Mouse (Mus musculus) midbrain, postnatal 0 days (tissue): Measurements from ENCODE around the gene Calcr. TPM values are rescaled to one million over a fixed set of nuclear protein-coding genes. Genes with fewer than 3 reads are reported as not detected.
A peak's percentile ranks its signal among the peaks of the same experiment; 100 is the strongest.

Source experiments
- ATAC-seq: fragments of 200-750 bp; cut with Nextera tagmentation; 2 replicates; pipeline ENCODE4 v1.8.0; 2017; ENCODE audit warnings: moderate number of reproducible peaks, mild to moderate bottlenecking, moderate TSS enrichment, moderate library complexity; ENCODE audit not compliant: low FRiP score
- DNase-seq: peaks from one replicate; pipeline ENCODE4 v3.0.0-alpha.2; 2015; ENCODE audit warnings: low spot score
- H3K27ac ChIP-seq: fragments of 300-500 bp; sonication (generic); 2 replicates; pipeline ENCODE4 v1.5.1; 2014; ENCODE audit warnings: low read depth, mild to moderate bottlenecking, low read length, mixed read lengths
- H3K27me3 ChIP-seq: fragments of 300-500 bp; sonication (generic); 2 replicates; pipeline ENCODE4 v1.6.1; 2014; ENCODE audit warnings: low read length, control low read depth, mixed read lengths; ENCODE audit not compliant: insufficient read depth
- H3K36me3 ChIP-seq: fragments of 300-500 bp; sonication (generic); 2 replicates; pipeline ENCODE4 v1.6.1; 2014; ENCODE audit warnings: low read length, control low read depth, mixed read lengths; ENCODE audit not compliant: insufficient read depth
- H3K4me1 ChIP-seq: fragments of 300-500 bp; sonication (generic); 2 replicates; pipeline ENCODE4 v1.6.1; 2014; ENCODE audit warnings: mild to moderate bottlenecking, control low read depth, antibody characterized with exemption, low read length, mixed read lengths; ENCODE audit not compliant: insufficient read depth
- H3K4me2 ChIP-seq: fragments of 300-500 bp; sonication (generic); 2 replicates; pipeline ENCODE4 v1.6.1; 2014; ENCODE audit warnings: low read depth, mild to moderate bottlenecking, low read length, mixed read lengths; ENCODE audit not compliant: poor library complexity, severe bottlenecking
- H3K4me3 ChIP-seq: fragments of 300-500 bp; sonication (generic); 2 replicates; pipeline ENCODE4 v1.5.1; 2014; ENCODE audit warnings: low read depth, mild to moderate bottlenecking, low read length, moderate library complexity
- H3K9ac ChIP-seq: fragments of 300-500 bp; sonication (generic); replicated peaks from 2 replicates; pipeline ENCODE4 v1.6.1; 2014; ENCODE audit warnings: mild to moderate bottlenecking, low read length, moderate library complexity, mixed read lengths; ENCODE audit not compliant: poor library complexity, severe bottlenecking
- H3K9me3 ChIP-seq: fragments of 300-500 bp; sonication (generic); 2 replicates; pipeline ENCODE4 v1.6.1; 2016; ENCODE audit warnings: low read length, control low read depth
- CTCF ChIP-seq: IDR thresholded peaks from 2 replicates; pipeline ENCODE4 v1.5.1; 2016; ENCODE audit warnings: antibody characterized with exemption, mild to moderate bottlenecking
- WGBS: fragments of 180-500 bp; shearing (Covaris S2); extraction: QIAGEN DNeasy Blood & Tissue Kit; methylation state at CpG from one replicate; pipeline ENCODE4 v1.1.7; 2014; 5-methylcytosine and 5-hydroxymethylcytosine counted together
- polyA plus RNA-seq: library from polyadenylated mRNA; unstranded; fragments of >200 nt; fragmentation: Nextera tagmentation; extraction: Ambion mirVana; gene quantifications from 2 replicates; pipeline ENCODE4 v1.2.1, GENCODE M21; 2015
- total RNA-seq: library from RNA; depleted of rRNA; stranded (reverse); fragments of >200 nt; gene quantifications from 2 replicates; pipeline ENCODE4 v1.2.3, GENCODE M21; 2014; rRNA removed

Calcr gene
- total RNA-seq, result 14.5 and 16.3 TPM in 2 replicates
- 9.3 and 12.2 TPM in 2 replicates for polyA plus RNA-seq

DNA sequence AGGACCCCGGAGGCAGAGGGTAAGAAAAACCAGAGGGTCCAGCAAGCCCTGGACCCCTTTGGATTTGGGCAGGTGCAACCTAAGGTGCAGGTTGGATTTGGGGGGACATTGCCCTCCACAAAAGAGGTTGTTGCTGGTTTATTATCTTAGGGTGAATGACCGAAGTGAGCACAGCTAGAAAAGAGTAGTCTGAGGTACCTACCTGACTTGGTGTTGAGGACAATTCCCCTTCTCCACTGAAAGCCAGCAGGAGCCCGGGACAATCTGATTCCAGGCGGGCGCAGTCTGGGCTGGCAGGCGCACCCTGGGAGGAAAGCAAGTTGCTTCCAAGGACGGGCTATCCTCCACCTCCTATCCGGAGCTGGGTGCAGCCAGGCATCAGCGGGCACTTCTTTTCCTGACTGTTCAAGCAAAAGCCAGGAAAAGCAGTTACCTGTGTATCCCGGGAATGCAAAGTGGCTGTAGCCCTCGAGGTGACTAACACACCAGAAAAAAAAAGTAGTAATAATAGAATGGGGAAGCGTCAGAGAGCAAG, at the start of gene Calcr:
Gene Calcr (minus strand): TSS at position 485 of the 535 bp plus-strand sequence.
- no peaks in the 10 kb centered on the region for H3K36me3 ChIP-seq
- H3K27ac ChIP-seq, result no peak within 1 kb of the TSS
- no peak for TF ChIP-seq CTCF
- 3% methylated on average over 12 of the region's 12 CpGs for WGBS
- H3K4me1 ChIP-seq, result peaks cover 3% of the 10 kb centered on the region; the same call in 1 of the 2 replicates
- peak within 1 kb of the TSS; percentile 100 for H3K4me2 ChIP-seq
- peaks cover 31% of the 10 kb centered on the region for H3K27me3 ChIP-seq
- no peak within 1 kb of the TSS; the same call in 1 of the 2 replicates for H3K9ac ChIP-seq
- DNase-seq (no peak), ATAC-seq (no peak)
- no peaks in the 10 kb centered on the region for H3K9me3 ChIP-seq
- peak within 1 kb of the TSS; percentile 54 for H3K4me3 ChIP-seq

DNA sequence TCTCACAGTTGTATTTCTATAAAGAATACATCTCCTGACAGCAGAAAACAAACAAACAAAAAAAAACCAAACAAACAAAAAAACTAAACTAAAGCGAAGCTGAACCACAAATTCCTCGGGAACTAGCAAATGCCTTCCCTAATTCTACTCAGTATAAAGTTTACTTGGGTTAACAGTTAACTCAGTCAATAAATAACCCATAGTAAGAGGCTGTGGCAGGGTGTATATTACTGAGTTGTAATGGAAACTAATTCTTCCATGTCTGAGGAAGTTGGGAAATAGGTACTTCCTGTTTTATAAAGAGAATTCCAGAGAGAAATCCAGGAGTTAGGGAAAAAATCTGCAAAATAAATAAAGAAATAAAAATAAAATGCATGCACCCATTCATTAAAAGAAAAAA, 3.0 kb upstream of the Calcr start:
- no peak for ATAC-seq
- Histone ChIP-seq H3K9ac (no peak overlapping the region), H3K9me3 (no peaks in the 10 kb centered on the region), H3K4me1 (peaks cover 3% of the 10 kb centered on the region; the same call in 1 of the 2 replicates), H3K4me3 (no peak overlapping the region), H3K27me3 (peaks cover 31% of the 10 kb centered on the region), H3K36me3 (no peaks in the 10 kb centered on the region), H3K4me2 (no peak overlapping the region), H3K27ac (no peak overlapping the region)
- 87% methylated on average over 2 of the region's 2 CpGs for WGBS
- TF ChIP-seq CTCF, result no peak
- DNase-seq, result no peak

DNA sequence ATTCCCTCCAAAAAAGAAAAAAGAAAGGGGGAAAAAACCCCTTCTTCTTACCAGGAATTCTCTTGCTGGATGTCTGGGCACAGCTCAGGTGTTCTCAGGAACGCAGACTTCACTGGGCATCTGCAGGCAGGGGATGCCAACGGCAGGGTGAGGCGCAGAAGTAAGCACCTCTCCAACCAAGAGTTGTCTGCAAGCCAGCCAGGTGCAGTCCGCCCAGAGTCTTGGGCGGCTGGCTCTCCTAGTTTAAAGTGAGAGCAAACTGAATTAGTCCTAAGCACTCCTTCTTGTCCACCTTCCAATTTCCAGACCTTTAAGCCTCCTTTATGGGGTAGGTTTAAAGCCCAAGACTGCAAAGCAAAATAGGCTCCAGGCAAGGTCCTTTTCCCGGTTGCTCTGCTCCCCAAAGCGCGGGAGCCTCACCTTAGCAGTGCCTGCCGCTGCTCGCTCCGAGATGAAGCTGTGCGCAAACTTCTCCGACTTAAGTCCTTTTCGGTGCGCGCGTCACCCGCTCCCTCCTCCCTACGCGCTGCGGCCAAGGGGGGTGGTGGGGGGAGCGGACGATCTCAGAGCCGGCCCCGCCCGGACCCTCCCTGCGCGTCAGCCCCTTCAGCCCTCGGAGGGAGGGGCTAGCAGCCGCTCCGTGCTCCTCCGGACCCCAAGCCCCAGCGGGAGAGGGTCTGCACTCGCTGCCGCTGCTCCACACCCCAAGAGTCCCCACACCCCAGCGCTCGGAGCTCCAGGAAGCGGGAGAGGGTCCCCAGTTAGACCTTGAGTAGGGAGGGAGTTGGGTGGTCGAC, 1.1 kb downstream of the Calcr start:
- Histone ChIP-seq H3K36me3 (no peaks in the 10 kb centered on the region), H3K27ac (no peak overlapping the region), H3K4me2 (peak overlapping the region; percentile 100), H3K4me1 (peaks cover 3% of the 10 kb centered on the region; the same call in 1 of the 2 replicates), H3K4me3 (peak overlapping the region; percentile 54), H3K9ac (no peak overlapping the region; the same call in 1 of the 2 replicates), H3K9me3 (no peaks in the 10 kb centered on the region), H3K27me3 (peaks cover 31% of the 10 kb centered on the region)
- ATAC-seq (no peak), DNase-seq (peak; percentile 23)
- TF ChIP-seq CTCF, result no peak
- WGBS, result under 1% methylated on average over 37 of the region's 39 CpGs

GRCm38 (mm10) chr6:3751576-3751975, 12.9 kb downstream of the Calcr start:
- Histone ChIP-seq H3K9ac (no peak overlapping the region), H3K4me3 (no peak overlapping the region), H3K4me1 (no peaks in the 10 kb centered on the region), H3K27me3 (no peaks in the 10 kb centered on the region), H3K36me3 (no peaks in the 10 kb centered on the region), H3K9me3 (no peaks in the 10 kb centered on the region), H3K27ac (no peak overlapping the region), H3K4me2 (no peak overlapping the region)
- TF ChIP-seq CTCF, result no peak
- ATAC-seq (no peak), DNase-seq (no peak)
- 81% methylated on average over 3 of the region's 3 CpGs for WGBS

DNA sequence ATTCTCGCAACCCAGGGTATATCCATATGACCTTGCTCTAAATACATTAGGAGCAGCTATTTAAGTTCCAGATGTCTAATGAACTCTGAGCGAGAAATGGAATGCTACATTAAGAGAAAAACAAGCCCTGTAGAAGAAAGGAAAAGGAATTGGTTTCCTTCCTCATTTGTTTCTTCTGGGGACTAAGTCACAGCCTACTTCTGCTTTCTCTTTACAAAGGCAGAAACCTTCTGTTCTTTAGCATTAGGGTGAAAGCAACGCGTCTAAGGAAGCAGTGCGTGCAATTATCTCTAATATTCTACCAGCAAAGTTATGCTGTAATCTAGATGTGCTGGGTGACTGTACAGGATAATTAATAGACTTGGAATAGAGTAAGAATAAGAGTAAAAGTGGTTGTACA, 14.9 kb downstream of the Calcr start:
- DNase-seq (no peak), ATAC-seq (no peak)
- Histone ChIP-seq H3K4me1 (no peaks in the 10 kb centered on the region), H3K36me3 (no peaks in the 10 kb centered on the region), H3K4me2 (no peak overlapping the region), H3K9me3 (no peaks in the 10 kb centered on the region), H3K4me3 (no peak overlapping the region), H3K27ac (no peak overlapping the region), H3K9ac (no peak overlapping the region), H3K27me3 (no peaks in the 10 kb centered on the region)
- WGBS, result 92% methylated on average over 5 of the region's 5 CpGs
- no peak for TF ChIP-seq CTCF

DNA sequence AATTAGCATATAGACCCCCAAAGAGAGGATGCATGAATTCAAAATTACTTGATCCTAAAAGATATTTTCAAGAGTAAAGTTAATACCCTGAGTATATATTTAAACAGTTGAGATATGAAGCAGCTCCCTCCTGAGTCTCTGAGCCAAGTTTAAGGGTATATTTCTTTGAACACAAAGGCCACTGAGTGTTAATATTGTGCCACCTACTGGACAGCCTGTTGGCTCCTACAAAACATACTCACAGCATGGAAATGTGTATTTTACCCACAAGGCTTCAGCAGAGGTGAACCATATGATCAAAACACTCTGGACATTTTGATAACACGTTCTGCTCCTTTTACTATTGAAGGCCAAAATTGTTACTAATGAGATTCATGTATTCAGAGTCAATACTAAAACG, 19.0 kb downstream of the Calcr start:
- WGBS, result 25% methylated on average over 2 of the region's 2 CpGs
- H3K4me2 ChIP-seq, result no peak overlapping the region
- H3K27me3 ChIP-seq, result no peaks in the 10 kb centered on the region
- H3K9ac ChIP-seq, result no peak overlapping the region
- TF ChIP-seq CTCF, result peak; percentile 55
- H3K9me3 ChIP-seq, result no peaks in the 10 kb centered on the region
- no peak overlapping the region for H3K27ac ChIP-seq
- no peak for ATAC-seq
- no peak overlapping the region for H3K4me3 ChIP-seq
- peak; percentile 46 for DNase-seq
- H3K36me3 ChIP-seq, result no peaks in the 10 kb centered on the region
- H3K4me1 ChIP-seq, result no peaks in the 10 kb centered on the region
